In genomic region chr10:40416944-40417343, GRCm38 (mm10) we compare ENCODE assay signal across 8 mouse cellular contexts.
DNase-seq lines count a peak whose midpoint lies in the region; ATAC-seq lines count a peak whose summit lies in the region.

No protein-coding gene starts in this region.

- no peak; the same call in 1 of the 2 replicates for ATAC-seq in embryonic facial prominence, embryonic 14.5 days (ENCODE audit: low read depth)
- no peak for ATAC-seq in midbrain, embryonic 15.5 days (replicated peaks)

- no peak overlapping the region for H3K9ac ChIP-seq in embryonic facial prominence, embryonic 14.5 days (ENCODE audit: low read depth, low read length)
- no peak overlapping the region for H3K9ac ChIP-seq in midbrain, embryonic 15.5 days

- WGBS in embryonic facial prominence, embryonic 14.5 days: 47% methylated on average over 7 of the region's 7 CpGs
- 75% methylated on average over 7 of the region's 7 CpGs for WGBS in embryonic facial prominence, embryonic 10.5 days
- WGBS in midbrain, embryonic 15.5 days: 79% methylated on average over 7 of the region's 7 CpGs

- H3K4me3 ChIP-seq in embryonic facial prominence, embryonic 14.5 days (ENCODE audit: low read depth, low read length): no peak overlapping the region
- H3K4me3 ChIP-seq in embryonic facial prominence, embryonic 10.5 days: no peak overlapping the region
- H3K4me3 ChIP-seq in midbrain, embryonic 15.5 days: no peak overlapping the region

- H3K4me1 ChIP-seq in embryonic facial prominence, embryonic 14.5 days (ENCODE audit: control insufficient read depth, insufficient read depth, low read length): 0 out of 2 replicates have a peak, but pooled peaks cover 8% of the 10 kb centered on the region
- peaks cover 5% of the 10 kb centered on the region; the same call in 1 of the 2 replicates for H3K4me1 ChIP-seq in embryonic facial prominence, embryonic 10.5 days
- no peaks in the 10 kb centered on the region for H3K4me1 ChIP-seq in midbrain, embryonic 15.5 days

- DNase-seq in embryonic facial prominence, embryonic 14.5 days (ENCODE audit: low spot score): peak; percentile 85
- no peak for DNase-seq in embryonic facial prominence, embryonic 10.5 days (ENCODE audit: low spot score)
- peak; percentile 31 for DNase-seq in urinary bladder, postnatal 25 days (ENCODE audit: low spot score)
- DNase-seq in urinary bladder, postnatal 10 days (ENCODE audit: low spot score): no peak
- peak; percentile 62 to 66 for DNase-seq in kidney, adult 8-10 months
- DNase-seq in lung, postnatal 14 days: peak; percentile 64
- DNase-seq in embryo, embryonic 10 days (ENCODE audit: low spot score): no peak

- no peaks in the 10 kb centered on the region for H3K36me3 ChIP-seq in embryonic facial prominence, embryonic 14.5 days (ENCODE audit: control insufficient read depth, insufficient read depth, low read length)
- peaks cover 8% of the 10 kb centered on the region; the same call in 1 of the 2 replicates for H3K36me3 ChIP-seq in embryonic facial prominence, embryonic 10.5 days (replicated peaks)
- no peaks in the 10 kb centered on the region for H3K36me3 ChIP-seq in midbrain, embryonic 15.5 days (replicated peaks)

- peak overlapping the region; percentile 28 for H3K27ac ChIP-seq in embryonic facial prominence, embryonic 14.5 days (replicated peaks; ENCODE audit: low read depth, low read length)
- H3K27ac ChIP-seq in embryonic facial prominence, embryonic 10.5 days (replicated peaks): no peak overlapping the region
- H3K27ac ChIP-seq in midbrain, embryonic 15.5 days: no peak overlapping the region

- H3K4me2 ChIP-seq in embryonic facial prominence, embryonic 14.5 days (ENCODE audit: low read depth, low read length): no peak overlapping the region
- no peak overlapping the region for H3K4me2 ChIP-seq in midbrain, embryonic 15.5 days

- no peaks in the 10 kb centered on the region for H3K27me3 ChIP-seq in embryonic facial prominence, embryonic 14.5 days (replicated peaks; ENCODE audit: control insufficient read depth, insufficient read depth, low read length)
- H3K27me3 ChIP-seq in embryonic facial prominence, embryonic 10.5 days (replicated peaks; ENCODE audit: low read depth, poor library complexity, severe bottlenecking): no peaks in the 10 kb centered on the region
- no peaks in the 10 kb centered on the region for H3K27me3 ChIP-seq in midbrain, embryonic 15.5 days (replicated peaks)

- no peaks in the 10 kb centered on the region for H3K9me3 ChIP-seq in embryonic facial prominence, embryonic 14.5 days (ENCODE audit: control insufficient read depth, low read length)
- no peaks in the 10 kb centered on the region for H3K9me3 ChIP-seq in embryonic facial prominence, embryonic 10.5 days
- H3K9me3 ChIP-seq in midbrain, embryonic 15.5 days: no peaks in the 10 kb centered on the region

Comparison
In these comparisons a context has a peak if more than half of its experiments do, and no peak if none do; other contexts are left out.
1. DNase-seq: peak in embryonic facial prominence, embryonic 14.5 days (single experiment), urinary bladder, postnatal 25 days (single experiment), kidney, adult 8-10 months (2 of 2) and lung, postnatal 14 days (single experiment); none in embryonic facial prominence, embryonic 10.5 days (single experiment), urinary bladder, postnatal 10 days (single experiment) and embryo, embryonic 10 days (single experiment).